Mouse (Mus musculus) liver, embryonic 18 days (tissue): ENCODE measurements around the gene Gm21836. TPM values are rescaled to one million over a fixed set of nuclear protein-coding genes. Genes with fewer than 3 reads are reported as not detected.

Source experiments
- polyA plus RNA-seq: library from polyadenylated mRNA; depleted of rRNA; stranded (reverse); fragments of >200 nt; gene quantifications from 2 replicates; pipeline ENCODE4 v1.2.3, GENCODE M21; 2012; rRNA removed

The Gm21836 gene
- polyA plus RNA-seq: not detected in 2 replicates

GRCm38 (mm10) chr9:124493693-124494092, at the start of gene Gm21836:
Gm21836 (minus strand) TSS chr9:124493793.

DNA sequence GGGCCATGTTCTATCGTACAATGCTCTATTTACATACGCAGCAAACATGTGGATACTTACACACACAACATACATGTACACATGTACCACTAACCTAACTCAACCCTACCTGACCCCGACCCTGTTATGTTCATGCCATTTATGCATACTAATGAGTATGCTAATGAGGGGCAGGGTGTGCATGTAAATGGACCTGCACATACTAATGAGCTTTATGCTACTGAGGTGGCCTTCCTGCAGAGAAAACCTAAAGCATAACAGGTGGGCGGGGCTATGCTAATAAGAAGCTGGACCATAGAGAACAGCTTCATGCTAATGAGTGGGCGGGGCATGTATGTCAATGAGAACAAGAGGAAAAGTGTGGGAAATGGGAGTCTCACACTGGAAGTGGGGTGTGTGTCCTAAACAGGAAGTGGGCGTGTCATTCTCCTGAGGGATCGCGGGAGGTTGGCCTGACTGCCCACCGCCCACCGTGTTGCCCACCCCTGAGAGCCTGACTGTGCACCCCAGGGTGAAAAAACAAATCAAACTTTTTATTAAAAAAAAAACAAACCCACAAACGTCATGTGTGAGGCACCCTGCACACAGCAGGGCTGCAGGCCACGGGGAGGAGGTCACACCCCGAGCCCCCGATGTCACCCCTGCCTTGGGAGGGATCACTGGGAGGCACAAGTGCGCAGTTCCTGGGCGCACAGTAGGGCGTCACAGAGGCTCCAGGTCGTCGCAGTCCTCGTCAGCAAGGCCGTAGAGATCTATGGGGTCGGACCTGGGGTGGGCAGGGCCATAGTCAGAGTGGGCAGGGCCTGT, 17.3 kb downstream of the Gm21836 start, which contains the start of gene Ppp2r3d:
TSS of gene Ppp2r3d (minus strand) at position 803 of the 807 bp plus-strand sequence.

Other genes starting within 250 kb of the Gm21836 start
- 4.7 and 5.1 TPM in 2 replicates for gene 2010315B03Rik, start 181.1 kb downstream of the Gm21836 start, polyA plus RNA-seq
- 46.7 and 50.5 TPM in 2 replicates for gene Ppp2r3d, start 16.9 kb downstream of the Gm21836 start, polyA plus RNA-seq